Mouse (Mus musculus): ENCODE data around the gene Gas2. TPM values are rescaled to one million over a fixed set of nuclear protein-coding genes. Genes with fewer than 3 reads are reported as not detected.

The Gas2 gene
- total RNA-seq (2014; rRNA removed; ENCODE audit: low replicate concordance) (6.1 and 6.6 TPM in 2 replicates), polyA plus RNA-seq (2015; fragmentation: Nextera tagmentation; extraction: Ambion mirVana) (5.5 and 5.8 TPM in 2 replicates)

DNA sequence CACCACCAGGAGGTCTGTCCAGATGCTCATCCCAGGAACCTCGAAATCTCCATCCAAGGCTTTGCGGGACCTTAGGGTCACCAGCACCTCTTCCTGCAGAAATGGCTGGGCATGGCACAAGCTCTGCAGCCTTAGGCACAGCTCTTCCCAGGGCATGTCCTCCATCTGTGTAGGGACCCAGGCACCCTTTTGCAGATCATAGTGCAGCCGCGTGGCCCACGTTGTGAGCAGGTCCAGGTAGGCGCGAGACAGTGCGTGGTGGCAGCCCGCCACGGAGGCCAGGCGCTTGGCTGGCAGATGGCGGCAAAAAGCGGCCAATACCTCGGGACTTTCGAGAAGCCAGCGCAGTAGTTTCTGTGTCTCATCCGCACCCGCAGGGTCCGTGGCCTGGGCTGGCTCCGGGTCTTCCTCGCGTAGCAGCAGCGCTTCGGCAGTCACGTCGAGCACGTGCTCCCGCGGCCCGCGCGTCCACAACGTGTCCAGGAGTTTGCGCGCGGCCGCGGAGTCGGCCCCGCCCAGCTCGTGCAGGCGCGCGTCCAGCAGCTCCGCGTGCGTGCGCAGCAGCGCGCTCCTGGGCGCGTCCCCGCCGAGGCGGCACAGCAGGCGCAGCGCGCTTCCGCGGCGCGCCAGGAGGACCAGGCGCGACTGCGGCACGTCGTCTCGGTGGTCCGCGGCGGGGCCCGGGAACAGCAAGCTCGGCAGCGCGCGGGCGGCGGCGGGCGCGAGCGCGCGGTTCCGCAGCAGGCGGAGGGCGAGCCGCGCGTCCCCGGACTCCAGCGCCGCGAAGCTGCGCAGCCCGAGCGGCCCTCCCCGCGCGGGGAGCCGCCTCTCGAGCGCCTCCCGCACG lies at the start of gene Gas2:
Gene Gas2 (plus strand): TSS at position 766 of the 847 bp plus-strand sequence.
- DNase-seq (ENCODE audit: low spot score) (peak; percentile 70), ATAC-seq (ENCODE audit: insufficient read depth, low read depth) (peak; percentile 84)
- TF ChIP-seq EP300 (IDR thresholded peaks at IDR 0.05; ENCODE audit: low read depth), result no peak
- no peak for TF ChIP-seq CTCF (IDR thresholded peaks at IDR 0.05; ENCODE audit: low read depth)
- Histone ChIP-seq H3K4me2 (ENCODE audit: low read depth, low read length) (peak within 1 kb of the TSS; percentile 70), H3K4me3 (ENCODE audit: low read depth, low read length) (peak within 1 kb of the TSS; percentile 83), H3K9ac (replicated peaks; ENCODE audit: low read depth, low read length) (peak within 1 kb of the TSS; percentile 83), H3K9me3 (replicated peaks; ENCODE audit: control insufficient read depth, low read length) (no peaks in the 10 kb centered on the region), H3K27ac (ENCODE audit: low read depth) (peak within 1 kb of the TSS; percentile 96), H3K4me1 (ENCODE audit: control insufficient read depth, insufficient read depth) (peaks cover 11% of the 10 kb centered on the region), H3K27me3 (ENCODE audit: control insufficient read depth, insufficient read depth, low read length) (no peaks in the 10 kb centered on the region), H3K36me3 (replicated peaks; ENCODE audit: control insufficient read depth, insufficient read depth, low read length) (no peaks in the 10 kb centered on the region)
- WGBS, result 5% methylated on average over 95 of the region's 105 CpGs

DNA sequence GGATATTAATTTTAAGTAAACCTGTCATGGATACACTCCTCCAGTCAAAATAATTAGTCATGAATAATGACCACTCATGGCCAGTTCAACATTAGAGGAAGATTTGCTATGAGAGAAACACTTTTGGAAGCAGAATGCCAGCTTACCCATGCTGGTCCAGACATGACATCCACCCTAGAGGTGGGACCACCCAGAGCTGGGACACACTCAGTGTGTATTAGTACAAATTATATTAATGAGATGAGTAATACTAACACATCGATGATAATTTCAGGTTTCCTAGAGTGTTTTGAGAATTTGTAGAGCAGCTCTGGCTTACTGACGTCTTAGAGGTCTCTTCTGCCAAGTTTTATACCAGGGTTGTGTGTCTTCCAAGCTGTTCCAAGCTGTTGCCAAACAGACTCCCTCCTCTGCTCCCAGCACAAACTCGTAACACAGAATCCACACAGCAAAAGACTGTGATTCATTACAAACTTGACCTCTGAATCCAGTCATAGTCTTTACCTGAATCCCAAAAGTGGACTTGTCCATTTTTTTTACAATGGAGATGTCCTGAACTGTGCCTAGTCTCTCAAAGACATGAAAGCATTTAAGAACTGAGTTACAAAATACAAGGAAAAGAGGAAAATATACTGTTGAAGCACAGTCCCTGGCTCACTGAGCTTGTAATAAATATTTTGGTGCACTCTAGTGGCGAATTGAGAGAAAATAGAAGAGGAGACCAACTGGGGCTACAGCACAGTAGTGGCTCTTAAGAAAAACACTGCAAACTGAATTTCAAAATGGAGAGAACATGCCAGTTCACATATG lies 46.1 kb upstream of the Gas2 start:
- Histone ChIP-seq H3K36me3 (replicated peaks; ENCODE audit: control insufficient read depth, insufficient read depth, low read length) (no peaks in the 10 kb centered on the region), H3K4me3 (ENCODE audit: low read depth, low read length) (no peak overlapping the region), H3K9ac (replicated peaks; ENCODE audit: low read depth, low read length) (no peak overlapping the region), H3K27ac (ENCODE audit: low read depth) (no peak overlapping the region), H3K27me3 (ENCODE audit: control insufficient read depth, insufficient read depth, low read length) (no peaks in the 10 kb centered on the region), H3K9me3 (replicated peaks; ENCODE audit: control insufficient read depth, low read length) (no peaks in the 10 kb centered on the region), H3K4me1 (ENCODE audit: control insufficient read depth, insufficient read depth) (no peaks in the 10 kb centered on the region), H3K4me2 (ENCODE audit: low read depth, low read length) (no peak overlapping the region)
- TF ChIP-seq CTCF (IDR thresholded peaks at IDR 0.05; ENCODE audit: low read depth), result peak; percentile 23; the same call in 1 of the 2 replicates
- TF ChIP-seq EP300 (IDR thresholded peaks at IDR 0.05; ENCODE audit: low read depth), result no peak
- ATAC-seq (ENCODE audit: insufficient read depth, low read depth) (no peak), DNase-seq (ENCODE audit: low spot score) (no peak)
- 44% methylated on average over 4 of the region's 4 CpGs for WGBS

DNA sequence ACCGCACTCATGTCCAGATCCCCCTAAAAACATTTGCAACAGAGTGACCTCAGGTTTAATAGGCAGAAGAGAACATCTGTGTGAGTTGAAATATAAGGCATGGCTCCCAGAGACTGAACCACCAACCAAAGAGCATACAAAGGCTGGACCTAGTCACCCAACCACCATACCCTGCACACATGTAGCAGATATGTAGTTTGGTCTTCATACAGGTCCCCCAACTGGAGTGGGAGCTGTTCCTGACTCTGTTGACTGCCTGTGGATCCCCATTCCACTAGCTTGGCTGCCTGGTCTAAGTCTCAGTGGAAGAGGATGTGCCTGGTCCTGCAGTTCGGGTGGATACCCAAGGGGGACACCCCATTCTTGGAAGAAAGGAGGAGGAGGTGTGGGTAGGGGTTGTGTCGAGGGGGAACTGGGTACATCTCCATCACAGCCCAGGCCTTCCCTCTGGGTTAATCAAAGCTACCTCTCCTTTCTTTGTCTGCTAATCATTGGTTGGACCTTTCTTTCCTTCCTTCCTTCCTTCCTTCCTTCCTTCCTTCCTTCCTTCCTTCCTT lies 45.5 kb upstream of the Gas2 start:
- Histone ChIP-seq H3K4me1 (ENCODE audit: control insufficient read depth, insufficient read depth) (no peaks in the 10 kb centered on the region), H3K9me3 (replicated peaks; ENCODE audit: control insufficient read depth, low read length) (no peaks in the 10 kb centered on the region), H3K4me2 (ENCODE audit: low read depth, low read length) (no peak overlapping the region), H3K4me3 (ENCODE audit: low read depth, low read length) (no peak overlapping the region), H3K36me3 (replicated peaks; ENCODE audit: control insufficient read depth, insufficient read depth, low read length) (no peaks in the 10 kb centered on the region), H3K27me3 (ENCODE audit: control insufficient read depth, insufficient read depth, low read length) (no peaks in the 10 kb centered on the region), H3K27ac (ENCODE audit: low read depth) (no peak overlapping the region), H3K9ac (replicated peaks; ENCODE audit: low read depth, low read length) (no peak overlapping the region)
- no peak for DNase-seq (ENCODE audit: low spot score)
- no peak for ATAC-seq (ENCODE audit: insufficient read depth, low read depth)
- 40% methylated on average over 3 of the region's 3 CpGs for WGBS
- TF ChIP-seq EP300 (IDR thresholded peaks at IDR 0.05; ENCODE audit: low read depth) (no peak), CTCF (IDR thresholded peaks at IDR 0.05; ENCODE audit: low read depth) (no peak)

DNA sequence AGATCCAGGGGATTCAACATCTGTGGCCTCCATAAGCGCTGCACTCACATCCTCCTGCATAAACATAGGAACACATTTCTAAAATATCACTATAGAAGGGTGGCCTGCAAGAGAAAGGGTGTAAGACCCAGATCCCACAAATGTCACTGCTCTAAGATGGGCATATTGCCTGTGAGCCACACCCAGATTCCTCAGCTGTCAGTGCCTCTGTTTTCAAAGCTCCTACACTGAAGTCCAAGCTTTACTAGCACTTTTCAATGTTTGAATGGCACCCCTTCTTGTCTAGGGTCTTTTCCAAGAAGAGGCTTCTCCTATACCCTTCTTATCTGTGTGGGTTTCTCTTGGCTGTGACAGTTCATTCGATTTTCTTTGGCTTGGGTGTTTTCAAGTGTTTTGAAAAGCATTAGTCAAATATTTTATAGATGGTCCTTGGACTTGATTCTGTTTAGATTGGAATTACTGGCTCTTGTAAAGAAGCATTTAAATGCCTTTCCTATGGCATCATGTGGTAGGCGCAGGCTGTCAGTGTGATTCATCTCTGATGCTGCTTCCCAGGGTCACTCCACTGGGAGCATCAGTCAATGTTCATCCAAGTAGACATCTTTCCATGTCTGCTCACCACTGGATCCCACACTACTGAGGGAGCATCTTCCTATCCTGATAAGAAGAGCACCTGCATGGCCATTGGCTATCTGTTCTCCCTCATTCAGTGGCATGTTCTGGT lies 43.4 kb upstream of the Gas2 start:
- Histone ChIP-seq H3K27ac (ENCODE audit: low read depth) (no peak overlapping the region), H3K4me1 (ENCODE audit: control insufficient read depth, insufficient read depth) (no peaks in the 10 kb centered on the region), H3K27me3 (ENCODE audit: control insufficient read depth, insufficient read depth, low read length) (no peaks in the 10 kb centered on the region), H3K4me2 (ENCODE audit: low read depth, low read length) (no peak overlapping the region), H3K4me3 (ENCODE audit: low read depth, low read length) (no peak overlapping the region), H3K36me3 (replicated peaks; ENCODE audit: control insufficient read depth, insufficient read depth, low read length) (no peaks in the 10 kb centered on the region), H3K9me3 (replicated peaks; ENCODE audit: control insufficient read depth, low read length) (no peaks in the 10 kb centered on the region), H3K9ac (replicated peaks; ENCODE audit: low read depth, low read length) (no peak overlapping the region)
- ATAC-seq (ENCODE audit: insufficient read depth, low read depth) (no peak), DNase-seq (ENCODE audit: low spot score) (no peak)
- WGBS, result 46% methylated on average over 3 of the region's 3 CpGs
- TF ChIP-seq EP300 (IDR thresholded peaks at IDR 0.05; ENCODE audit: low read depth) (no peak), CTCF (IDR thresholded peaks at IDR 0.05; ENCODE audit: low read depth) (no peak)

DNA sequence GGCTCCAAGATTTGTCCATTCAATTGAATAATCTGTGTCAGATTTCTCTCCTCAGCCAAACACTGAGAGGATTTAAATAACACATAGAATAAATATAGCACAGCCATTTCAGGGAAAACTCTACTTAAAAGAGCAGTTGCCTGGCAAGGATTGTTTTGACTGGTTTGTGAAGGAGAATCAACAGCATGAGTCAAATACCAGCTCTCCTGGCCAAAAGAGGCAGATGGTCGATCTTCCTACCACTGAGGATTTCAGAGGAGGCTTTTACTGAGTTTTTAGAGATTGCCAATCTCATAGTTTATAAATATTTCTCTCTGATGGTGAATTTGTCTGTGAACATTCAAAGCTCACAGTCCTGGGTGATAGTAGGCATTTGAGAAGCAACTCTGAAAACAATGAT lies 41.9 kb upstream of the Gas2 start:
- Histone ChIP-seq H3K4me2 (ENCODE audit: low read depth, low read length) (no peak overlapping the region), H3K9ac (replicated peaks; ENCODE audit: low read depth, low read length) (no peak overlapping the region), H3K27ac (ENCODE audit: low read depth) (no peak overlapping the region), H3K9me3 (replicated peaks; ENCODE audit: control insufficient read depth, low read length) (no peaks in the 10 kb centered on the region), H3K4me3 (ENCODE audit: low read depth, low read length) (no peak overlapping the region), H3K36me3 (replicated peaks; ENCODE audit: control insufficient read depth, insufficient read depth, low read length) (no peaks in the 10 kb centered on the region), H3K27me3 (ENCODE audit: control insufficient read depth, insufficient read depth, low read length) (no peaks in the 10 kb centered on the region), H3K4me1 (ENCODE audit: control insufficient read depth, insufficient read depth) (no peaks in the 10 kb centered on the region)
- 55% methylated on average over 1 of the region's 1 CpGs for WGBS
- TF ChIP-seq CTCF (IDR thresholded peaks at IDR 0.05; ENCODE audit: low read depth) (no peak), EP300 (IDR thresholded peaks at IDR 0.05; ENCODE audit: low read depth) (no peak)
- ATAC-seq (ENCODE audit: insufficient read depth, low read depth) (no peak), DNase-seq (ENCODE audit: low spot score) (no peak)
